Mouse (Mus musculus) telencephalon, adult 2 months (tissue): ENCODE data around the gene Phrf1.

Source experiments
- DNase-seq: peaks from one replicate; pipeline ENCODE4 v3.0.0-alpha.2; 2011; ENCODE audit warnings: low read depth, low spot score

The Phrf1 gene

DNA sequence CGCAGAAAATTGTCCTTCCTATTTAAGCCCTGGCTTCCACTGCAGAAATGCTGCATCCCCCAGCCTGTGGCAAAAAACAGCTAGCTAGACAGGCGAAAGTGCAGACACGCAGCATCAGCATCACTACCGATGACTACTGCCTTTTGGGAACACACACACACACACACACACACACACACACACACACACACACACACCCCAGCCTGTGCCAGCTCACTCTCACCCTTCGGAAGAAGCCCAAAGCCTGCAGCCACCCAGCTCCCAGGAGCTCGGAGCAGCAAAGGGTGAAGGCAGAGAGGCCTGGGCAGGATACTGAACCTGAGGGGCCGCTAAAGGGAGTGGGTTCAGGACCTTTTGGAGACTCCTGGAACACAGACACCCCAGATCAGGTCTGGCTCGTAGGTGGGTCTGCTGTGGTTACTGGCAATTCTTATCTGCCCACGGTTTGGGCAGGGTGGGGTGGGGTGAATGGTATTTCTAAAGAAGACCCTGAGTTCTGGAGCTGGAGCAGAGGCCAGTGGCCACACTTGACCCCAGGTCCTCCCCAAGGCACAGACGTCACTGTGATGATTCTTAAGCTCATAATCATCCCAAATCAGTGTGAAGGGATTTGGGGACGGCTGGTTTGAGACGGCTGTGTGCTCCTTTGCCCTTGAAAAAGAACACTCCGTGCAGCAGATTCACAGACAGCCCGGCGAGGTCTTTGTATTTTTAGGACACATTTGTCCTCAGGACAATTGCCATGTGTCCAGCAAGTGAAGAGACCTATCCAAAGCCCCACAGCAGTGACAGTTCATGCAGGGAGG lies 64.2 kb downstream of the Phrf1 start:
- DNase-seq, result no peak

DNA sequence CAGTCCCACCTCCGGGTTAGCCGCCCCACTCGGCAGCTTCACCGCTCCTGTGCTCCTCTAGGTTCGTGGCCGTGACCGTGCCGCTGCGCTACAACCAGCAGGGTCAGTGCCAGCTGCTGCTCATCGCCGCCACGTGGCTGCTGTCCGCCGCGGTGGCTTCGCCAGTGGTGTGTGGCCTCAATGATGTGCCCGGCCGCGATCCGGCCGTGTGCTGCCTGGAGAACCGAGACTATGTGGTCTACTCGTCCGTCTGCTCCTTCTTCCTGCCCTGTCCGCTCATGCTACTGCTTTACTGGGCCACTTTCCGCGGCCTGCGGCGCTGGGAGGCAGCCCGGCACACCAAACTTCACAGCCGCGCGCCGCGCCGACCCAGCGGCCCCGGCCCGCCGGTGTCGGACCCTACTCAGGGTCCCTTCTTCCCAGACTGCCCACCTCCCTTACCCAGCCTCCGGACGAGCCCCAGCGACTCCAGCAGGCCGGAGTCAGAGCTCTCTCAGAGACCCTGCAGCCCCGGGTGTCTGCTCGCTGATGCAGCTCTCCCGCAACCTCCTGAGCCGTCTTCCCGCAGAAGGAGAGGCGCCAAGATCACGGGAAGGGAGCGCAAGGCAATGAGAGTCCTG lies 65.4 kb downstream of the Phrf1 start:
- no peak for DNase-seq

DNA sequence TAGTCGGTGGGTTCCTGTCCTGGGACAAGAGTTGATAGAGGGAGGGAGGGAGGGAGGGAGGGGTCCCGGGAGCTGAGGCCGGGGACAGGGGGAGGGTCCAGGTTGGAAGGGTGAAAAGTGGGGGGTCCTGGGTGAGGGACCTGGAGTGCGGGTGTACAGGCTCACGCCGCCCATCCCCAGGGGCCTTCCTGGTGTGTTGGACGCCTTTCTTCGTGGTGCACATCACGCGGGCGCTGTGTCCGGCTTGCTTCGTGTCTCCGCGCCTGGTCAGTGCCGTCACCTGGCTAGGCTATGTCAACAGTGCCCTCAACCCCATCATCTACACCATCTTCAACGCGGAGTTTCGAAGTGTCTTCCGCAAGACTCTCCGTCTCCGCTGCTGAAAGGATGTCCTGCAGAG lies 65.9 kb downstream of the Phrf1 start:
- DNase-seq, result no peak

DNA sequence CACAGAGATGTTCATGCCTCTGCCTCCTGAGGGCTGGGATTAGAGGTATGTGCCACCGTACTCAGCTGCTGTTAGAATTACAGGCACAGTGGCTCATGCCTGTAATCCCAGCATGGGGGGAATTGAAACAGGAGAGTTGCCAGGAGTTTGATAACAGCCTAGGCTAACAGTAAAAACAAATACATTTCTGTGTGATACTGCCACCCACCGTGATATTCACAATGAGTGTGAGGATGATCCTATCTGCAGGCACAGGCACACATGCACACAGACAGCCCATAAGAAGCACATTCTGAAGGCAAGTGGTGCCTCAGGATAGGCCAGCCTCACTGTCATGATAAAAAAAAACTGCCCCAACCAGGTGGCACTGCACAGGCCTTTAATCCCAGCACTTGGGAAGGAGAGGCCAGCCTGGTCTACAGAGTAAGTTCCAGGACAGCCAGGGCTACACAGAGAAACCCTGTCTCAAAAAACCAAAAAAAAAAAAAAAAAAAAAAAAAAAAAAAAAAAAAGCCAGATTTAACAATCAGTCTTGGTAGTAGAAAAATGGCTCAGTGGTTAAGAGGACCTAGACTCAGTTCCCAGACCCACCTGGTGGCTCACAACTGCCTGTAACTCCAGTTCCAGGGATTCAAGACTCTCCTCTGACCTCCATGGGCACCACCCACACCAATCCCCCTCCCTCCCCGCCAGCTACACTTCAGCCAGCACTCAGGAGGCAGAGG lies 69.5 kb downstream of the Phrf1 start:
- no peak for DNase-seq

DNA sequence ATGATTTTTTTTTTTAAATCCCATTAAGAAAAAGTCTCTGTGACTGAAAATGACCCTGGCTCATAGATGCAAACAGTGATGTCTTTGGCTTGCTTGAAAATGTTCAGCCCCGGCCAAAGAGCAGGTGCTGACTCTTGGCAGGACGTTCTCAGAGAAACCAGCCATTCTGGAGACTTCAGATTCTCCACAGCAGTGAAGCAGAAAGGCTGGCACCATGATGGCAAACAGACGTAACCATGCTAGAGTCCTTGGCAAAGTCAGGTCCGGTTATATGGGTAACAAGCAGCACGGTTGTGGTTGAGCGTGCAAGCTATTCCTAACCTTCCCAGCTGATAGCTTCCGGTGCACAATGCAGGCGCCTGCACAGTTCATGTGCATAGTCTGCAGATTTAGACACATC lies 70.6 kb downstream of the Phrf1 start:
- DNase-seq, result no peak

DNA sequence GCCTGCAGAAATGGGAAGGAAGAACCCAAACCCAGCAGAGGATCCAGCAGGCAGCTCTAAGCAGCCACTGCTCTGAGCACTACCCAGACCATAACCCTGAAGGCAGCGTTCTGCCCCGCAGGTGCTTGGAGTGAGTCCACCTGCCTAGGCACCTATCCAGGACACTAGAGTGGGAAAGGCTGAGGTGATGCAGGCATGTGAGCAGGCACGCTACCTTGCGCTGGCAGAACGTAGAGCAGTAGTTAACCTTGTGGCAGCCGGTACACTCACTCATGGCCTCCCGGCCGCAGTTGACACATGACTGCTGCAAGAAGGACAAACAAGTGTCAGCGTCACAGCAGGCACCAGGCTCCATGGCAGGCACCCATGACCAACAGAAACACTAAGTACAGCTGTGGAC lies 72.8 kb downstream of the Phrf1 start:
- DNase-seq, result no peak

DNA sequence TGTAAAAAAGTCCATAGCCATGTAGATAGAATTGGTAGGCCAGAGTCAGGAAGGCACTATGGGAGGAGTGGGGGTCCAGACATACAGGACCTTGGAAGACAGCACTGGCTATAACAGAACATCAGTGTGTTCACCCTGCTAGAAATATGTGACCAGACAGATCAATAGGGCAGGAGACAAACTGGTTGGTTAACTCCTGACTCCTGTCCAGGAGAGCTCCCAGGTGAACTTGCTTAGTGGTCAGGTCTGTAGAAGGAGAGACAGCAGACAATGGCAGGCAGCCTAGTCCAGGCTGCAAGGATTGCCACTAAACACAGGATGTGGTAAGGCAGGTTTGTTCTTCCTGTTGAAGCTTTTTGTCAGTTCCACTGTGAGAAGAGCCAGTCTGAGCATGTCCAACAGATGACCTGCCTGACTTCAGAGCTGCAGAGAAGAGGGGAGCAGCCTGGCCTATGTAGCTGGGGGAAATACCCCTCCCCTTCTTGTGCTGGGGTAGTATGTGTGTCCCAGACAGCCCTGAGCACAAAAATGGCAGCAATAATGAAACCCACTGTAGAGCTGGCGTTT lies 74.2 kb downstream of the Phrf1 start:
- DNase-seq, result no peak

DNA sequence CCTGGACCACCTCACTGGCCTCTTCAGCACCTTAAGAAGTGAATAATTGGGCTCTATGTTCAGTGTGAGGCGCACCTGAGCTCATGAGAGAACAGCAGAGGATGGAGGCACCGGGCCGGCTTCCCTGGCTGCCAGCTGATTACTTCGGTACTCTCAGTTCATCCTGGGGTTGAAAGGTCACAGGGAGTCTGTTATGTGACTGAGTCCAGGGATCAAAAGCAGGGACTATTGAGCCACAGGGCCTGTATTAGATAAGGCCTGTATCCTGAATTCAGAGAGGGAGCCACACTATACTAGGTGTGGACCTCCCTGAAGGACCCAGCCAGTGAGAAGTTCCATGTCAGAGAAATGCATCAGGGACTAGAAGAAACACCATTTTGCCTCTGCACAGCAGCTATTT lies 76.0 kb downstream of the Phrf1 start:
- no peak for DNase-seq
